ENCODE assay signal across 8 mouse cellular contexts in the genomic region with DNA sequence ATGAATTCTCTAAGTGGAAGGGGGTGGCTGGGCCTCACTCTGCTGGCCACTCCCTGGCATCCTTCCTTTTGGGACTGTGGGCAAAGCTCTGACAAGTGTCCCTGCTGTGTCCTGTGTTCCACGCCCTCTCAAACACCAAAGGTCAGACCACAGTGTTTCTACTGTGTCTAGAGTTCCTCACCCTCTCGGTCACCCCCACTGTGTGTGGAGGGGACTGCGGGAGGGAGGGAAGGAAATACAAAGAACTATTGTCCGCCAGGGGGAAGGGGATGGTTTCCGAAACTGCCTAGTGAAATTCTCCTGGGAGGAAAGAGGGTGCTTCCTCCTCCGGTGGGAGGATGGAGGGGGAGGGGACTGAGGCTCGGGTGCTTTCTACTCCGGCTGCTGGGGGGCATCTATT. TPM values are rescaled to one million over a fixed set of nuclear protein-coding genes. Genes with fewer than 3 reads are reported as not detected.
DNase-seq lines count a peak whose midpoint lies in the region; ATAC-seq and TF ChIP-seq lines count a peak whose summit lies in the region.

No protein-coding gene starts in this region.

- H3K36me3 ChIP-seq in heart, embryonic 10.5 days: peaks cover 52% of the 10 kb centered on the region
- H3K36me3 ChIP-seq in CH12.LX (replicated peaks in 1 of 2; ENCODE audit: control insufficient read depth in 1 of 2, insufficient read depth in 1 of 2, low read length in 1 of 2): peaks cover 0 to 20% of the 10 kb centered on the region in 2 experiments
- H3K36me3 ChIP-seq in forebrain, postnatal 0 days (ENCODE audit: insufficient read depth): no peaks in the 10 kb centered on the region
- peaks cover 37% of the 10 kb centered on the region for H3K36me3 ChIP-seq in liver, embryonic 15.5 days (replicated peaks)
- peaks cover 2% of the 10 kb centered on the region; the same call in 1 of the 2 replicates for H3K36me3 ChIP-seq in thymus, adult 2 months (ENCODE audit: control insufficient read depth, insufficient read depth, low read length)

- in situ Hi-C loops in CH12.LX (cut with MboI; ENCODE audit: low pct_ligation_motif_present, low pct_unique_long_range_greater_than_20kb, low sequenced_read_pairs): loop anchor here (25.0 kb wide), 1 partner anchor 377 kb away; a partner anchor contains a TSS

- no peak for TF ChIP-seq RAD21 in CH12.LX (IDR thresholded peaks at IDR 0.05; ENCODE audit: low read depth, low read length)

- dilution Hi-C loops in CH12.LX (cut with MboI; ENCODE audit: extremely low pct_ligation_motif_present, extremely low pct_unique_long_range_greater_than_20kb, low sequenced_read_pairs): no loop called here

- 24% methylated on average over 8 of the region's 8 CpGs for WGBS in heart, embryonic 10.5 days
- WGBS in forebrain, postnatal 0 days: 9% methylated on average over 8 of the region's 8 CpGs
- WGBS in liver, embryonic 15.5 days (ENCODE audit: insufficient replicate concordance): 17% methylated on average over 8 of the region's 8 CpGs
- WGBS in thymus, adult 2 months: 37% methylated on average over 8 of the region's 8 CpGs

- DNase-seq in heart, embryonic 10.5 days (ENCODE audit: low spot score): no peak
- DNase-seq in heart, adult 18-20 months: no peak
- no peak for DNase-seq in CH12.LX (ENCODE audit: extremely low read depth)
- DNase-seq in forebrain, postnatal 0 days: no peak
- DNase-seq in cerebellum, postnatal 4 days (ENCODE audit: low spot score in 2 of 2): no peak
- no peak for DNase-seq in thymus, adult 2 months

- peak overlapping the region; percentile 96 for H3K27ac ChIP-seq in heart, embryonic 10.5 days
- no peak overlapping the region for H3K27ac ChIP-seq in CH12.LX (ENCODE audit: insufficient read depth, low read depth)
- H3K27ac ChIP-seq in forebrain, postnatal 0 days (ENCODE audit: low read depth, low read length): no peak overlapping the region
- no peak overlapping the region for H3K27ac ChIP-seq in liver, embryonic 15.5 days (replicated peaks)
- no peak overlapping the region for H3K27ac ChIP-seq in thymus, adult 2 months (ENCODE audit: control insufficient read depth, insufficient read depth, low read length)

- TF ChIP-seq POLR2A in CH12.LX (IDR thresholded peaks at IDR 0.05; ENCODE audit: low read depth, low read length): no peak
- TF ChIP-seq POLR2A in thymus, adult 2 months (IDR thresholded peaks at IDR 0.05; ENCODE audit: control insufficient read depth, extremely low read depth, insufficient read depth, low read length, poor library complexity): no peak

- no peaks in the 10 kb centered on the region for H3K27me3 ChIP-seq in heart, embryonic 10.5 days (ENCODE audit: insufficient read depth, poor library complexity, severe bottlenecking)
- no peaks in the 10 kb centered on the region for H3K27me3 ChIP-seq in CH12.LX (replicated peaks)
- no peaks in the 10 kb centered on the region for H3K27me3 ChIP-seq in forebrain, postnatal 0 days (ENCODE audit: insufficient read depth, low read length)
- H3K27me3 ChIP-seq in liver, embryonic 15.5 days: no peaks in the 10 kb centered on the region
- H3K27me3 ChIP-seq in thymus, adult 2 months (ENCODE audit: control insufficient read depth, insufficient read depth, low read length): no peaks in the 10 kb centered on the region

- H3K79me2 ChIP-seq in CH12.LX (replicated peaks; ENCODE audit: control insufficient read depth, extremely low read depth, insufficient read depth, poor library complexity, severe bottlenecking): no peaks in the 10 kb centered on the region

- peaks cover 49% of the 10 kb centered on the region for H3K4me1 ChIP-seq in heart, embryonic 10.5 days
- H3K4me1 ChIP-seq in CH12.LX (ENCODE audit: control insufficient read depth in 1 of 2, insufficient read depth in 2 of 2): peaks cover 6 to 61% of the 10 kb centered on the region in 2 experiments
- peaks cover 4% of the 10 kb centered on the region; the same call in 1 of the 2 replicates for H3K4me1 ChIP-seq in forebrain, postnatal 0 days (ENCODE audit: insufficient read depth)
- H3K4me1 ChIP-seq in liver, embryonic 15.5 days (replicated peaks): peaks cover 41% of the 10 kb centered on the region
- H3K4me1 ChIP-seq in thymus, adult 2 months (replicated peaks; ENCODE audit: control insufficient read depth, insufficient read depth, low read length): peaks cover 19% of the 10 kb centered on the region

- no peak for TF ChIP-seq EP300 in CH12.LX (IDR thresholded peaks at IDR 0.05; ENCODE audit: low read length)

- ATAC-seq in forebrain, postnatal 0 days: no peak
- ATAC-seq in liver, embryonic 15.5 days (ENCODE audit: insufficient read depth): no peak
- no peak for ATAC-seq in cerebellum, adult (ENCODE audit: insufficient number of reproducible peaks, low FRiP score, low TSS enrichment)

- H3K4me2 ChIP-seq in CH12.LX (ENCODE audit: insufficient read depth, low read depth, poor library complexity, severe bottlenecking): peak overlapping the region; percentile 39
- peak overlapping the region; percentile 67 for H3K4me2 ChIP-seq in forebrain, postnatal 0 days (ENCODE audit: low read depth)
- H3K4me2 ChIP-seq in liver, embryonic 15.5 days: peak overlapping the region; percentile 86

- no peak overlapping the region for H3K9ac ChIP-seq in CH12.LX (ENCODE audit: insufficient read depth, low read depth)
- H3K9ac ChIP-seq in forebrain, postnatal 0 days: peak overlapping the region; percentile 60
- no peak overlapping the region for H3K9ac ChIP-seq in liver, embryonic 15.5 days

- no peaks in the 10 kb centered on the region for H3K9me3 ChIP-seq in heart, embryonic 10.5 days
- H3K9me3 ChIP-seq in CH12.LX (replicated peaks; ENCODE audit: low read length): no peaks in the 10 kb centered on the region
- H3K9me3 ChIP-seq in forebrain, postnatal 0 days (ENCODE audit: low read length): no peaks in the 10 kb centered on the region
- H3K9me3 ChIP-seq in liver, embryonic 15.5 days (replicated peaks): no peaks in the 10 kb centered on the region

- no peak for TF ChIP-seq CTCF in CH12.LX (conservative IDR thresholded peaks at IDR 0.05 in 1 of 2, IDR thresholded peaks at IDR 0.05 in 1 of 2; ENCODE audit: low read depth in 2 of 2, low read length in 2 of 2)
- no peak for TF ChIP-seq CTCF in forebrain, postnatal 0 days (IDR thresholded peaks at IDR 0.05; ENCODE audit: low read depth)
- TF ChIP-seq CTCF in thymus, adult 2 months (IDR thresholded peaks at IDR 0.05; ENCODE audit: borderline replicate concordance, control insufficient read depth, extremely low read depth, insufficient read depth, low read length, poor library complexity): no peak

- peak overlapping the region; percentile 78 for H3K4me3 ChIP-seq in heart, embryonic 10.5 days
- peak overlapping the region in 2 of 3 experiments; percentile 15 to 35 for H3K4me3 ChIP-seq in CH12.LX (replicated peaks in 1 of 3; ENCODE audit: low read depth in 2 of 3, low read length in 2 of 3, poor library complexity in 1 of 3)
- H3K4me3 ChIP-seq in forebrain, postnatal 0 days (ENCODE audit: low read depth, low read length): peak overlapping the region; percentile 47
- H3K4me3 ChIP-seq in liver, embryonic 15.5 days (replicated peaks): peak overlapping the region; percentile 58; the same call in 1 of the 2 replicates
- H3K4me3 ChIP-seq in thymus, adult 2 months (ENCODE audit: control insufficient read depth, insufficient read depth, low read length): no peak overlapping the region

TF ChIP-seq in CH12.LX, 34 proteins besides CTCF, POLR2A, EP300 and RAD21 (continues in another document):
- TF ChIP-seq USF1 (IDR thresholded peaks at IDR 0.05; ENCODE audit: low read depth, low read length): no peak

RNA-seq across cellular contexts. Expression of a gene that starts 5.5 kb away (rescaled TPM):
- 69.5 and 91.2 TPM in 2 replicates for polyA plus RNA-seq in heart, embryonic 10.5 days (2016; fragmentation: Nextera tagmentation; extraction: Ambion mirVana)
- total RNA-seq in heart, adult 18-20 months (2021): 100 to 1,000 TPM; 139 to 154 TPM
- total RNA-seq in CH12.LX (2012; rRNA removed): 2.9 and 3.1 TPM in 2 replicates
- 0.58 and 0.77 TPM in 2 replicates for total RNA-seq in CH12.LX (2014; rRNA removed)
- 5.0 and 5.3 TPM in 2 replicates for polyA plus RNA-seq in CH12.LX (2012; ENCODE audit: insufficient read length, low read depth)
- total RNA-seq in forebrain, postnatal 0 days (2014; rRNA removed): 3.9 and 7.9 TPM in 2 replicates
- 8.1 and 8.7 TPM in 2 replicates for polyA plus RNA-seq in forebrain, postnatal 0 days (2015; fragmentation: Nextera tagmentation; extraction: Ambion mirVana)
- polyA plus RNA-seq in liver, embryonic 15.5 days (2015; fragmentation: Nextera tagmentation; extraction: Ambion mirVana): 12.7 and 12.9 TPM in 2 replicates
- 20.8 and 21.2 TPM in 2 replicates for polyA plus RNA-seq in thymus, adult 2 months (2012; rRNA removed)

RNA-seq across cellular contexts. Expression of a gene that starts 20.5 kb away (rescaled TPM):
- polyA plus RNA-seq in heart, embryonic 10.5 days (2016; fragmentation: Nextera tagmentation; extraction: Ambion mirVana): 66.3 and 87.5 TPM in 2 replicates
- total RNA-seq in heart, adult 18-20 months (2021): 10 to 100 TPM; 39.8 to 40.3 TPM
- 29.6 and 33.0 TPM in 2 replicates for total RNA-seq in CH12.LX (2012; rRNA removed)
- 4.9 and 7.1 TPM in 2 replicates for total RNA-seq in CH12.LX (2014; rRNA removed)
- 4.1 and 5.5 TPM in 2 replicates for polyA plus RNA-seq in CH12.LX (2012; ENCODE audit: insufficient read length, low read depth)
- total RNA-seq in forebrain, postnatal 0 days (2014; rRNA removed): 119 and 172 TPM in 2 replicates
- 224 and 227 TPM in 2 replicates for polyA plus RNA-seq in forebrain, postnatal 0 days (2015; fragmentation: Nextera tagmentation; extraction: Ambion mirVana)
- 9.9 and 10.5 TPM in 2 replicates for polyA plus RNA-seq in liver, embryonic 15.5 days (2015; fragmentation: Nextera tagmentation; extraction: Ambion mirVana)
- 24.5 and 40.8 TPM in 2 replicates for polyA plus RNA-seq in thymus, adult 2 months (2012; rRNA removed)

RNA-seq across cellular contexts. Expression of a gene that starts 30.3 kb away (rescaled TPM):
- polyA plus RNA-seq in heart, embryonic 10.5 days (2016; fragmentation: Nextera tagmentation; extraction: Ambion mirVana): 2.8 and 9.7 TPM in 2 replicates
- total RNA-seq in heart, adult 18-20 months (2021): 10 to 100 TPM; 16.7 to 18.2 TPM
- not detected in 2 replicates for total RNA-seq in CH12.LX (2012; rRNA removed)
- not detected in 2 replicates for total RNA-seq in CH12.LX (2014; rRNA removed)
- polyA plus RNA-seq in CH12.LX (2012; ENCODE audit: insufficient read length, low read depth): not detected in 2 replicates
- total RNA-seq in forebrain, postnatal 0 days (2014; rRNA removed): 3.5 and 6.5 TPM in 2 replicates
- polyA plus RNA-seq in forebrain, postnatal 0 days (2015; fragmentation: Nextera tagmentation; extraction: Ambion mirVana): 6.6 and 9.7 TPM in 2 replicates
- 0.89 and 0.90 TPM in 2 replicates for polyA plus RNA-seq in liver, embryonic 15.5 days (2015; fragmentation: Nextera tagmentation; extraction: Ambion mirVana)
- polyA plus RNA-seq in thymus, adult 2 months (2012; rRNA removed): 2.2 and 3.2 TPM in 2 replicates

RNA-seq across cellular contexts. Expression of a gene that starts 46.9 kb away (rescaled TPM):
- polyA plus RNA-seq in heart, embryonic 10.5 days (2016; fragmentation: Nextera tagmentation; extraction: Ambion mirVana): 0.21 and 0.70 TPM in 2 replicates
- under 1 TPM; 0.10 to 0.13 TPM for total RNA-seq in heart, adult 18-20 months (2021)
- total RNA-seq in CH12.LX (2012; rRNA removed): not detected in 2 replicates
- total RNA-seq in CH12.LX (2014; rRNA removed): not detected in 2 replicates
- not detected in 2 replicates for polyA plus RNA-seq in CH12.LX (2012; ENCODE audit: insufficient read length, low read depth)
- 21.3 and 26.2 TPM in 2 replicates for total RNA-seq in forebrain, postnatal 0 days (2014; rRNA removed)
- 9.4 and 11.9 TPM in 2 replicates for polyA plus RNA-seq in forebrain, postnatal 0 days (2015; fragmentation: Nextera tagmentation; extraction: Ambion mirVana)
- 0.06 and 0.07 TPM in 2 replicates for polyA plus RNA-seq in liver, embryonic 15.5 days (2015; fragmentation: Nextera tagmentation; extraction: Ambion mirVana)
- polyA plus RNA-seq in thymus, adult 2 months (2012; rRNA removed): 1.6 and 1.9 TPM in 2 replicates
